Mouse (Mus musculus) kidney, postnatal 0 days (tissue): ENCODE measurements around the gene BC034090. TPM values are rescaled to one million over a fixed set of nuclear protein-coding genes. Genes with fewer than 3 reads are reported as not detected.

Source experiments
- ATAC-seq: fragments of 200-750 bp; cut with Nextera tagmentation; replicated peaks from 2 replicates; pipeline ENCODE4 v1.8.0; 2017; ENCODE audit warnings: low read depth, moderate number of reproducible peaks, moderate TSS enrichment, moderate library complexity; ENCODE audit not compliant: low FRiP score
- DNase-seq: peaks from one replicate; pipeline ENCODE4 v3.0.0-alpha.2; 2016; ENCODE audit warnings: low spot score
- H3K27ac ChIP-seq: fragments of 300-500 bp; sonication (generic); 2 replicates; pipeline ENCODE4 v1.5.1; 2014; ENCODE audit warnings: mild to moderate bottlenecking
- H3K27me3 ChIP-seq: fragments of 300-500 bp; sonication (generic); 2 replicates; pipeline ENCODE4 v1.6.1; 2014; ENCODE audit warnings: low read length, mixed read lengths; ENCODE audit not compliant: insufficient read depth
- H3K36me3 ChIP-seq: fragments of 300-500 bp; sonication (generic); 2 replicates; pipeline ENCODE4 v1.6.1; 2014; ENCODE audit warnings: low read length, mixed read lengths; ENCODE audit not compliant: insufficient read depth
- H3K4me1 ChIP-seq: fragments of 300-500 bp; sonication (generic); replicated peaks from 2 replicates; pipeline ENCODE4 v1.6.1; 2014; ENCODE audit warnings: antibody characterized with exemption, low read length, mixed read lengths; ENCODE audit not compliant: insufficient read depth
- H3K4me2 ChIP-seq: fragments of 300-500 bp; sonication (generic); 2 replicates; pipeline ENCODE4 v1.6.1; 2014; ENCODE audit warnings: mild to moderate bottlenecking, low read length, moderate library complexity, mixed read lengths
- H3K4me3 ChIP-seq: fragments of 300-500 bp; sonication (generic); replicated peaks from 2 replicates; pipeline ENCODE4 v1.5.1; 2014; ENCODE audit warnings: low read depth, low read length
- H3K9ac ChIP-seq: fragments of 300-500 bp; sonication (generic); 2 replicates; pipeline ENCODE4 v1.6.1; 2014; ENCODE audit warnings: low read depth, low read length
- H3K9me3 ChIP-seq: fragments of 300-500 bp; sonication (generic); replicated peaks from 2 replicates; pipeline ENCODE4 v1.6.1; 2016; ENCODE audit warnings: low read length, inconsistent platforms, mixed read lengths
- CTCF ChIP-seq: IDR thresholded peaks from 2 replicates; pipeline ENCODE4 v1.5.1; 2016; ENCODE audit warnings: antibody characterized with exemption, low read depth, mild to moderate bottlenecking, moderate library complexity
- WGBS: fragments of 180-500 bp; shearing (Covaris S2); extraction: QIAGEN DNeasy Blood & Tissue Kit; methylation state at CpG from one replicate; pipeline ENCODE4 v1.1.7; 2014; 5-methylcytosine and 5-hydroxymethylcytosine counted together
- polyA plus RNA-seq: library from polyadenylated mRNA; unstranded; fragments of >200 nt; fragmentation: Nextera tagmentation; extraction: Ambion mirVana; gene quantifications from 2 replicates; pipeline ENCODE4 v1.2.1, GENCODE M21; 2015

BC034090 gene
- polyA plus RNA-seq, 1 experiment from 2014 or later: 9.9 TPM

- 65% methylated on average over 4 of the region's 4 CpGs for WGBS
- DNase-seq (no peak), ATAC-seq (no peak)
- H3K4me1 ChIP-seq: peaks cover 39% of the 10 kb centered on the region
- no peak overlapping the region for H3K4me3 ChIP-seq
- TF ChIP-seq CTCF: no peak
- H3K27me3 ChIP-seq: no peaks in the 10 kb centered on the region
- no peaks in the 10 kb centered on the region for H3K9me3 ChIP-seq
- H3K27ac ChIP-seq: peak overlapping the region; percentile 94
- H3K9ac ChIP-seq: no peak overlapping the region
- H3K4me2 ChIP-seq: no peak overlapping the region
- H3K36me3 ChIP-seq: peaks cover 15% of the 10 kb centered on the region; the same call in 1 of the 2 replicates
Observed at GRCm38 (mm10) chr1:155239169-155239568, 5.1 kb downstream of the BC034090 start.

- peaks cover 15% of the 10 kb centered on the region; the same call in 1 of the 2 replicates for H3K36me3 ChIP-seq
- peaks cover 49% of the 10 kb centered on the region for H3K4me1 ChIP-seq
- DNase-seq: peak; percentile 63
- WGBS: 54% methylated on average over 5 of the region's 5 CpGs
- H3K27me3 ChIP-seq: no peaks in the 10 kb centered on the region
- H3K9me3 ChIP-seq: no peaks in the 10 kb centered on the region
- H3K4me3 ChIP-seq: no peak overlapping the region
- H3K4me2 ChIP-seq: no peak overlapping the region; the same call in 1 of the 2 replicates
- H3K27ac ChIP-seq: peak overlapping the region; percentile 94
- no peak for TF ChIP-seq CTCF
- no peak overlapping the region for H3K9ac ChIP-seq
- ATAC-seq: peak; percentile 73
Observed at GRCm38 (mm10) chr1:155238126-155238525, 6.1 kb downstream of the BC034090 start.

GRCm38 (mm10) chr1:155237390-155237789, 6.9 kb downstream of the BC034090 start:
- Histone ChIP-seq H3K4me1 (peaks cover 52% of the 10 kb centered on the region), H3K4me2 (no peak overlapping the region), H3K27ac (peak overlapping the region; percentile 94), H3K4me3 (no peak overlapping the region), H3K36me3 (peaks cover 15% of the 10 kb centered on the region; the same call in 1 of the 2 replicates), H3K9ac (no peak overlapping the region), H3K27me3 (no peaks in the 10 kb centered on the region), H3K9me3 (no peaks in the 10 kb centered on the region)
- ATAC-seq (peak; percentile 74), DNase-seq (peak; percentile 88)
- no peak for TF ChIP-seq CTCF
- WGBS: 41% methylated on average over 11 of the region's 11 CpGs

GRCm38 (mm10) chr1:155236306-155237024, 7.8 kb downstream of the BC034090 start:
- Histone ChIP-seq H3K9ac (no peak overlapping the region), H3K9me3 (no peaks in the 10 kb centered on the region), H3K36me3 (peaks cover 9% of the 10 kb centered on the region; the same call in 1 of the 2 replicates), H3K4me2 (no peak overlapping the region), H3K27ac (peak overlapping the region; percentile 94), H3K4me3 (no peak overlapping the region), H3K4me1 (peaks cover 52% of the 10 kb centered on the region), H3K27me3 (no peaks in the 10 kb centered on the region)
- WGBS: 57% methylated on average over 13 of the region's 13 CpGs
- no peak for DNase-seq
- peak; percentile 9; the same call in 1 of the 2 replicates for ATAC-seq
- TF ChIP-seq CTCF: no peak

GRCm38 (mm10) chr1:155235641-155236040, 8.6 kb downstream of the BC034090 start:
- DNase-seq: no peak
- Histone ChIP-seq H3K9ac (no peak overlapping the region), H3K4me2 (no peak overlapping the region), H3K36me3 (0 out of 2 replicates have a peak, but pooled peaks cover 3% of the 10 kb centered on the region), H3K9me3 (no peaks in the 10 kb centered on the region), H3K4me1 (peaks cover 52% of the 10 kb centered on the region), H3K27me3 (no peaks in the 10 kb centered on the region), H3K4me3 (no peak overlapping the region), H3K27ac (no peak overlapping the region)
- no peak for TF ChIP-seq CTCF
- WGBS: 44% methylated on average over 2 of the region's 2 CpGs
- no peak for ATAC-seq

- H3K27ac ChIP-seq: peak overlapping the region; percentile 61
- ATAC-seq: no peak
- 0 out of 2 replicates have a peak, but pooled peaks cover 3% of the 10 kb centered on the region for H3K36me3 ChIP-seq
- H3K4me3 ChIP-seq: no peak overlapping the region
- peaks cover 57% of the 10 kb centered on the region for H3K4me1 ChIP-seq
- H3K9me3 ChIP-seq: no peaks in the 10 kb centered on the region
- DNase-seq: no peak
- H3K27me3 ChIP-seq: no peaks in the 10 kb centered on the region
- H3K9ac ChIP-seq: 0 out of 2 replicates have a peak overlapping the region, but pooled peaks have one; percentile 0
- H3K4me2 ChIP-seq: no peak overlapping the region
- TF ChIP-seq CTCF: no peak
- WGBS: 26% methylated on average over 14 of the region's 14 CpGs
Observed at GRCm38 (mm10) chr1:155233931-155234607, 10.2 kb downstream of the BC034090 start.
